26 mouse cellular contexts compared by ENCODE assay signal in genomic region chr3:54908878-54909277, GRCm38 (mm10). TPM values are rescaled to one million over a fixed set of nuclear protein-coding genes. Genes with fewer than 3 reads are reported as not detected.
"Had no signal": no experiment of that assay in that cellular context is flagged by ENCODE, and none has a peak within 500 bp of the region (broad histone marks: within the 10 kb centered on the region; RNA-seq: fewer than 3 reads in every experiment).

No protein-coding gene starts in this region.

- H3K27ac ChIP-seq: gastrocnemius, adult 2 months; hindbrain, embryonic 10.5 days; hindbrain, embryonic 12.5 days; hindbrain, embryonic 14.5 days; intestine, embryonic 15.5 days; left cerebral cortex, adult 2 months; limb, embryonic 10.5 days; limb, embryonic 12.5 days; liver, embryonic 14.5 days had no signal

- H3K4me2 ChIP-seq: heart, embryonic 12.5 days; hindbrain, embryonic 12.5 days; hindbrain, embryonic 14.5 days; intestine, embryonic 15.5 days; limb, embryonic 12.5 days had no signal

- H3K4me1 ChIP-seq: hindbrain, embryonic 10.5 days; hindbrain, embryonic 12.5 days; intestine, embryonic 15.5 days; limb, embryonic 10.5 days; limb, embryonic 12.5 days had no signal

- ATAC-seq: forebrain, embryonic 16.5 days; hindbrain, embryonic 16.5 days; inflammation-experienced regulatory T-cells, adult 6 months; intestine, embryonic 15.5 days; intestine, postnatal 0 days had no signal

- H3K27me3 ChIP-seq: intestine, embryonic 15.5 days had no signal

- DNase-seq: gastrocnemius, adult 2 months; gastrocnemius, postnatal 10 days; gastrocnemius, postnatal 25 days; heart, postnatal 14 days; heart, postnatal 4 days; kidney, adult 18-20 months; kidney, adult 8-10 months; kidney, postnatal 10 days; kidney, postnatal 25 days; kidney, postnatal 4 days had no signal

- H3K4me3 ChIP-seq: gastrocnemius, adult 2 months; heart, embryonic 12.5 days; hindbrain, embryonic 10.5 days; hindbrain, embryonic 12.5 days; intestine, embryonic 15.5 days; left cerebral cortex, adult 2 months; limb, embryonic 10.5 days; limb, embryonic 12.5 days had no signal

- H3K36me3 ChIP-seq: heart, embryonic 12.5 days; hindbrain, embryonic 10.5 days; hindbrain, embryonic 12.5 days; intestine, embryonic 15.5 days; limb, embryonic 10.5 days; limb, embryonic 12.5 days had no signal

- H3K9me3 ChIP-seq: heart, embryonic 12.5 days; hindbrain, embryonic 10.5 days; hindbrain, embryonic 12.5 days; intestine, embryonic 15.5 days; limb, embryonic 10.5 days; limb, embryonic 12.5 days had no signal

- H3K9ac ChIP-seq: heart, embryonic 12.5 days; hindbrain, embryonic 12.5 days; hindbrain, embryonic 14.5 days; intestine, embryonic 15.5 days; limb, embryonic 12.5 days; liver, embryonic 14.5 days had no signal

RNA-seq across cellular contexts. Expression of gene Sertm1, which starts 6.8 kb away (rescaled TPM):
- total RNA-seq: gastrocnemius, adult 2 months; gastrocnemius, postnatal 25 days; gastrocnemius, postnatal 4 days; granulocyte monocyte progenitor cell, adult 5-6 weeks had no signal
- polyA plus RNA-seq: inflammation-experienced regulatory T-cells, adult 6 months; kidney, embryonic 16.5 days; limb, embryonic 10.5 days; limb, embryonic 12.5 days had no signal
